Mouse (Mus musculus) gastrocnemius, adult 8-10 months (tissue): ENCODE measurements at regions not wholly inside any gene's neighbourhood (a gene's known extent, or its start where the extent isn't known, plus 50 kb on each side); places are given as distances from the start of the nearest gene placed in this dataset.

ENCODE experiments used
- DNase-seq, 2 experiments: peaks; one replicate each; pipeline ENCODE4 v3.0.0; 2022; ENCODE audit warnings: low spot score in 2 of 2

DNA sequence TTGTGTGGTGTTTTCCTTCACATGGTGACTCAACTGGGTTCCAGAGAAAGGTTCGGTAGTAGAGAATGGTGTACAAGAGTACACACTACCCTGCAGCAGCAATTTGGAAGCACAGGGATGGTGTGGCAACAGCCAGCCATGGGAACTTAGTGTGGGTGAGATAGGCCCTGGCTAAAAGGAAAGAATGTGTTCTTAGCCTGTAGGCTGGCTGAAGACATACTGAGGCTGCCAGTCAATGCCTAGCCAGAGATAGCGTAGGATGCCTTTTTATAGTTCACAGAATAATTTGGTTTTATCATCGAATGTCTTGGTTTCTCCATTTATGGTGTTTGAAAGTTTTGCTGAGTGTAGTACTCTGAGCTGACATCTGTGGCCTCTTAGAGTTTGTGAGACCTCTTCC is 130.1 kb upstream of the Btg1 start:
- no peak for DNase-seq

DNA sequence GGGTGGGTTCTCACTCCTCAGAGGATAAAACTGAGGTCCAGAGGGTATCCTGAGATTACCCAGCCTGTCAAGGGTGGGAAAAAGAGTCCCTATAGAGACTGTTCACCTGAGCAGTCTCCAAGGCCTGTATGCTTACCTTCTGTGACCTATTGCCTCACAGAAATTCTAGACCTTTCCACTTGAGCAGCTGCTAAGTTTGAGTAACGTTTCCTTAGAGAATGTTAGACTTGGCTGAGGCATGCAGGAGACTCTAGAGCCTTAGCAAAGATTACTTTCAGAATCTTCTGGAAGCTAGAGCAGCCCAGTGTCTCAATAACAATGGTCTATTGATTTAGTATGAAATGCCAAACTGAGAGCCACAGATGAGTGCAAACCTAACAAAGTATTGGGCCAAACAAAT is 123.1 kb upstream of the Btg1 start:
- DNase-seq: no peak

DNA sequence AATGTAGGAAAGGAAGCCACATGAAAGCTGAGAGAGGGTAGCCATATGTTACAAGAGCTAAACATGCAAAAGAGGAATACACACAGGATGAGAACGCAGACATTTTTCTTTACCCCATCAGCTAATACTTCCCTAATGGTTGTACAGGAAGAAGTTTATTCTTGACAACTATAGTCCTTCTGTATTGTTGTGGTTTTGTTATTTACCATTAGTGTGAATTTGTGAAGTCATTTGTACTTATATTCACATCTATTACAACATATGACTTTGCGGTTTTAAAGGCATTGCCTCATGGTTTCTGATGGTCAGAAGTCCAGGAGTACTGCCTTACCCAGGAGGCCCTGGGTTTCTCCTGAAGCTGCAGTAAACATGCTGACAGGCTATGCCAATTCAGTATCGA is 120.1 kb upstream of the Btg1 start:
- DNase-seq: no peak

DNA sequence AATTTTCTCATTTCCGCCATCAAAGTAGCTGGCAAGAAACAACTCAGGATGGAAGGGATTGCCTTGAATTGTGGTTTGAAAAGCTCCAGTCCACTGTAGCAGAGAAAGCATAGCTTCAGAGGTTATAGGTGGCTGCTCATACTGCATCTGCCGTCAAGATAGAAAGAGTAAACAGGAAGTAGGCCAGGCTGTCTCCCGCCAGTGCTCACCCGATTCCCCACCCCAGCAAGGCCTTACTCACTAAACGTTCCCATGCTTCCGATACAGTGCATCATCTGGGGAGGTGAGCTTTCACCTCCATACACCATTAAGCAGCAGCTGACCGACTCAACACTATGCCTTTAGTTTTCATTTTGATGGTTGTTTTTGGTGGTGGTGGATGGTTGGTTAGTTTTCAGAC is 119.3 kb upstream of the Btg1 start:
- no peak for DNase-seq

DNA sequence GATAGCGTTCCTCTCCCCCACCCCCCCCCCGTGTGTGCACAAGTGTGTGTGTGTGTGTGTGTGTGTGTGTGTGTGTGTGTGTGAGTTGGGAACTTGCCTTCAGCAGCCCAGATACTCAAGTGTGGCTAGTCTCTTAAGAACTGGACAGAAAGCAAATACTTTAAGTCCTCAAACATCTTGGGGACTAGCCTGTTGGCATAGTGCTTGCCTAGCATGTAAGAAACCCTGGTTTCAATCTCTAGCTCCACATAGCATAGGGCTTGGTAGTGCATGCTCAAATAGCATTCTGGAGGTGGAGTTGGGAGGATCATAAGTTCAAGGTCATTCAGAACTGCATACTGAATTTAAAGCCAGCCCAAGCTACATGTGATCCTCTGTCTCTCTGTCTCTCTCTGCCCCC is 117.5 kb upstream of the Btg1 start:
- DNase-seq: no peak

DNA sequence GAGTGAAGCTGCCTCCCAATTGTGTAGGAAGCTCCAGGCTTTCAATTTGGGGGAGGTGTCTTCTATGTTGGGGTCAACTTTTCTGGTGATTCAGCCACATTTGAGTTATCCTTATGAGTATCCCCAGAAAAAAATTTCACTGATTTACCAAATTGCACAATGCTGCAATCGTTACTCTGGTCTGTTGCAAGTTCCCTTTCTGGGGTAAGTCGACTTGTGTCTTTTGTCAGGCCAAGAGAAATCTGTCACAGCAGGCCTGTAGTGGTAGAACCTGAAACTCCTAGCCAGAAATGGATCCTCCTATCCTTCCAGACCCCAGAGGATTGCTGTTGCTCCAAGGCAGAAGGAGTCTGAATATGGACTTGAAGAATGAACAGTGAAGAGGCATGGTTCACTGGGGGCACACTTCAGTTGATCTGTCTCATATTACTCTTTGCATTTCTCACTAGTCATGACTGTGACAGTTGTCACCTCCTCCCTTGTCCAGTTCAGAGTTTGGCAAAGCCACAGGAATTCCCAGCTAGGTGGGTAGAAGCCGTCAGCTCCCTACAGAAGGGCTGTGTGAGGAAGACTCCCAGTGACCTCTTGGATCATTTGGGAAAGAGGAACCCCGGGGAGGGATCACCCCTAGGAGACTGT is 114.6 kb upstream of the Btg1 start:
- no peak for DNase-seq

DNA sequence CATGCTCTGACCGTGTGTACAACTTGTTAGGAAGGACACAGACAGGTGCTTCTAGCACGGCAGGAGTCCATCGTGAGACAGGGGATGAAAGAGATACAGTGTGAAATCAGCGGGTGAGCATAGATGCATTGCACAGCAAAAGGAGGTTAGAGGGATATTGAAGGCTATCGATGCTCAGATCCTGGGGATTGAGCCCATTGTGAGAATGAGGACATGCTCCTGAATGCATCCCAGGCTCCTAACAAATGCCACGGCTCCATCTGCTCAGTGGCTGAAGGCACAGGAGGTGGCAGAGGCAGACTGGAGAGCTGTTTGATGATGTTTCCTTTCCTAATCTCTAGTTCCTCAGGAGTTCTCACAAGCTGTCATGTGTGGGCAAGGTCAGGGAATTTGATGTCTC is 114.1 kb upstream of the Btg1 start:
- no peak for DNase-seq

DNA sequence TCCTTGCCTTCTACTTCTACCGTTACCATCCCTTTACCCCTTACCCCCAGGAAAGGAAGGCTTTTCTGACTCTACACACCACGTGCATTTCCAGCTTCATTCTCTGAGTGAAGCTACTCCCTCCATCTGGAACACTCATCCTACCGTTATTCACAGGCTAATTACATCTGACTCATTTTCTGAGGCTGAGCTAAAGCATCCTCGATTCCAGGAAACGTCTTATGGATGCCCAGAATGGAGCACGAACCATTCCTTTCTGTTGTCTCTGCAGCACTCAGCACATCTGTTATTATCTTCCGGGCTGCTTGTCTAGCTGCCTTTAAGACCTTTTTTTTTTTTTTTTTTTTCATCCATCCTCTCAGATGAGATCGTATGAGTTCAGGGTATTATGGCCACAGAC is 112.5 kb upstream of the Btg1 start:
- no peak for DNase-seq

DNA sequence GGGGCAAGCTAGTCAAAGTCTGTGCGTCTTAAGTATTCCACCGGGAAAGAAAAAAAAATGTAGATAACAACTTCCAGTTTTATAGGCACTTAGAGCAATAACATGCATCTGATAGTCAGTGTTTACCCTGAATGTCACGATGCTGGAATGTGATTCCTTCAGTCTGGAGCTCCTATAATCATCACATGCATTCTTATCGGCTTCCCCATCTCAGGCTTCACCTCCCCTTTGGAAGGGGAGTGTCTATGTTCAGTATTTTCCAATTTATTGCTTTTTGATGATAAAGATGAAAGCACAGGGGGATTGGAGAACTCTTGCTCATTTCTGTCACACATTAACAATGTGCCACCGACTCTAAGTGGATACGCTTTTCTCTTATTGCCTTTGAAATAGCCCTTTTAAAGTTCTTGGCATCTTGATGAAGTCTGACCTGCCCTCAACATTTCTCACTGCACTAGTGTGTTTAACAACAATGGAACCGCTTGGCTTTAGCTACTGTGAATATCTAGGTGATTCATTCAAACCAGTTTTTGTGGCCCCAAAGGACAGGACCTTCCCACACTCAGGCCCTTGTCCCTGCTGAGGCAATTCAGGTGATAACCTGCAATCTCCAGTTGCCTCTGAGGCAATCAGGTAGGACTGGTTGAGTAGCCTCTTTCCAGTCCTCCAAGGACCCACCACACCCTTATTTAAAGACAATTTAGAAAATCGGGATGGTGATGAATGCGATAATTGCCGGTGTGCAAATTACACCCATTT is 101.5 kb upstream of the Btg1 start:
- no peak for DNase-seq

DNA sequence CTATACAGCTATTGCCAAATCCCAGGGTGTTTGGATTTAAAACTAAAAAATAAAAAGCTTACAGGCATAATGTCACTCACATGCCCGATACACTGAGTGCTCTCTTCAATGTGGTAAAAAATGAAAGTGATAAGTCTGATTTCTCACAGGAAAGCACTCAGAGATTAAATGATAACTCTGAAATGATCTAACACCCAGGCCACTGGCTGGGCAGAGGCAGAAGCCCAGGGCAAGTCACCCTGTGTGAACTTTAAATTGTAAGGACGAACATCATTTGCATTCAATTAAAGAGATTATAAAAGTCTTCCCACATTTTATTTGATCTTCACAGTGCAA is 100.9 kb upstream of the Btg1 start:
- no peak for DNase-seq

DNA sequence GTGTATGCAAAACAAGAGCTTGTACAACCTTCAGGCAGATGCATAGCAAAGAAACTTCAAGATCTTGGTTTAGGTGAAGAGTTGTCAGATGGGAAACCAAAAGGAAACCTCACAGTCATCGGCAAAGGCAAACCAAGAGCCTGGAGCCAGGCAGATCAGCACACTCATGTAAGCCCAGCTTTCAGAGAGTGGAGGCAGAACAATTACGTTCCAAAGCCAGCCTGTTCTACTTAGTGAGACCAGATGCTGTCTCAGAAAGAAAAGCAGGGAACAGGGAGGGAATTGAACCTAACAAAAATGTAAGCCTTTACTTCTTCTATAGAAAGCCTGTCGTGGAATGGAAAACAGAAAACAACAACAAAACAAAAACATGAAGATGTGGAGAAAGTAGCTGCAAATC is 97.4 kb upstream of the Btg1 start:
- no peak for DNase-seq

DNA sequence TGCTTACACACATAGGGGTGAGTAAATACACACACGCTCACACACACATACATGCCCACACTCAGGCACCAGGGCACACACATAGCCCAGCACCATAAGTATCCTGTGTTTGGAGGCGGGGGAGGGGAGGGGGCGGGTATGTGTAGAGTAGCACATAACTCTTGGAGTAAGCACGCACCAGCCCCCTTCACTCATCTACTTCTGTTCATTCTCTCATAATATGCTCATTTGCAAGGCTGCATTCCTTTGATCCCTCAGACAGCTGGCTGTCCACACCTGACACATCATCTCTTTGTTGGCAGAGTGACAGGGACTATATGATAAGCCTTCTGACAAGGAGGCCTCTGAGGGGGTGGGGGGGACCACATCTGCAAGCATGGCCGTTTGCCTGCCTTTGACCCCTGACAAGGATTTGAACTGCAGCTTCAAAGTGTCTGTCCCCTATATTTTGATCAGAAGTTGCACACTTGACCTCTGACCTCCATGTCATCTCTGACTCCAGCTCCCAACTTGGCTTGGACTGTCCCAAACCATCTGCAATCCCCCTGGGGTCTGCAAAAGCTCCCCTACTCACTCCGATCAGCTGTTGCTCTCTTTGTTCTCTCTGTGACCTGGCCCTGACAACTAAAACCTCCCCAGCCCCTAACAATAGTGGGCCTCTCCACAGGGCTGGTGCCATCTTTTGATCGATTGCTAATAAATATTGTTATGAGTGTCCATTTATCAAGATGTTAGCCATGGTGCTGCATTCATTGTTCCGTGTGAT is 95.6 kb upstream of the Btg1 start:
- DNase-seq: no peak

DNA sequence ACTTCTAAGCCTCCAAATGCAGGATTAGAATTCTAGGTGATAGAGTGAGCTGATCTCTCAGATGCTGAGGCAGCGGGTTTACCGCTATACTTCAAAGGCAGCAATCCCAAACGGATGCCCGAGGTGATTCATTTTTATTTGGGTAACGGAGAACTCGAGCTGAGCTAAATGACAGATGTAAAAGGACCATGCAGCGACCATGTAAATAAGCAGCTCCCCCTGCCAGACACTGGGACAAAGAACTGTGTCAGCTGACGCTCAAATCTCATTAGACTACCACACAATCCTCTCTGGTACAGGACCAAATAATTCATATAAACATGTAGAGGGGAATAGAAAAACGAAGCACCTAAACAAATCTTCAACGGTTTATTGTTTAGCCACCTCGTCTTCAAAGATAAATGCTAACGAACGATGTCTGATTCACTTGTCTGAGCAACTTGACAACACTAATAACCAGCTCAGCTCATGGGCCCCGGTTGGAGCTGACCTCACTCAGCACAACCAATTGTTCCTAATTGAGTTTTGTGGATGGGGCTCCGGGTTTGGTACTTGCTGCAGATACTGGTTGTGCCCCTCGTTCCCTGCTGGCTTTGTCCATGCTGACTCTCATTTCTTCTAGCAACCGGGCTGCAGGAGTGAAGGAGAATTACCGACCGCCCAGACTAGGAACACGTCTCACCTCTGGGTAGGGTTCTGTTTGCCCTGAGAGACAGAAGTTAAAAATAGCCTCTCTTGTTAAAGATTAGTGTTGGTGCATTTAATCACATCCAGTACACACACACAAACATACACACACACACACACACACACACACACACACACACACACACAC is 92.6 kb upstream of the Btg1 start:
- no peak for DNase-seq

DNA sequence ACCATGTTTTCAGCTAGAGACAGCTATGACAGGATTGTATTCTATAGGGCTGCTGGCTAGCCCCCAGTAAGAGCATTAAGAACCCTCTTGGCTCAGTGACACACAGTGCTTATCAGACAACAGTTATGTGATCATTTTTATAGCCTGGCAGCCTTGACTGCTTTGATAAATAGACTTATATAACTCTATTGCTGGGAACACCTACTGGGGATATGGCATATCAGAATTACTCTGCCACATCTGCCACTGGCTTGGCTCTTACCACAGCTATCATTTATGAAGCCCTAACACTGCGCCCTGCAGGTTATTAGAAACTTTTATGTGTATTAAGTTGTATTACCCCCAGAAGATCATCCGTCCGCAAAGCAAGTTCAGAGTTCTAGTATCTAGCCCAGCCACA is 88.9 kb upstream of the Btg1 start:
- no peak for DNase-seq

DNA sequence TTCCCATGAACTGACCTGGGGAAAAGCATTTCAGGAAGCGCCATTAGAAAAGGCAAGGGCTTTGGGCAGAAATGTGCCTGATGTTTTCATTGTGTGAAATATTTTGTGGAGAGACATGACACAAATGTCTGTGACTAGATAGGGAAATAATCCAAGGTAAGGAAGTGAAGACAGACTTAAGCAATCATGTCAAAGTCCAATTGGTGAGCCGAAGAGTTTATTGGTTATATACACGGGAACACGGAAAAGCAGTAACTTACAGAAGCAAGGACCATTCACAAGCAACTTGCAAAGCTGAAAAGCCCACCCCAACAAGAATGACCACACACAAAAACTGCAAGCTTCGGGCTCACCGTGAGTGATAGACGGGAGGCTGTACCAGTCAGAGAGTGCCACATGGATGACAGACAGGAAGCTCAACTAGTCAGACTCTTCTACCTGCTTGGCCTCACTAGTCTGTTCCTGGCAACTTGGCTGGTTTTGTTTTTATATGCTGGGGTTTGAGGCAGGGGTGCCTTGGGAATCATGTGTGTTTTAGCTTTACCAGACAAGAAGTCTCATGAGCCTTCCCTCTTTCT is 82.2 kb upstream of the Btg1 start:
- no peak for DNase-seq

DNA sequence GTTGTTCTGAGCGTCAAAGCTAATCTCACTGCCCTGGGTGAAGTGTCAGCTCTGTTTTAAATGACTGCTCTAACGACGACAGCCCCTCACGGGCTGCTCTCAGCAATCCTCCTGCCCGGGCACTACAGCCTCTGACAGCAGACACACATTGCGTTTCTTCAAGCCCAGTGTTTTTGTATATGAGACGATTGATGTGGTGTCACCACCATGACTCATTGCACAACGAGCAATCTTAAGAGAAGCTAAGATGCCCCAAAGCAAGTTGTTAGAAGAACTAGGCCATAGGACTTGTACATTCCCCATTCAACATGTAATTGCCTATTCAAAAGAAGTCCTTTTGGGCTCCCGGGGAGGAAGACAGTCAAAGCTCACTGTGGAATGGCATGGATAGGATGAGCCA is 81.3 kb upstream of the Btg1 start:
- no peak for DNase-seq

DNA sequence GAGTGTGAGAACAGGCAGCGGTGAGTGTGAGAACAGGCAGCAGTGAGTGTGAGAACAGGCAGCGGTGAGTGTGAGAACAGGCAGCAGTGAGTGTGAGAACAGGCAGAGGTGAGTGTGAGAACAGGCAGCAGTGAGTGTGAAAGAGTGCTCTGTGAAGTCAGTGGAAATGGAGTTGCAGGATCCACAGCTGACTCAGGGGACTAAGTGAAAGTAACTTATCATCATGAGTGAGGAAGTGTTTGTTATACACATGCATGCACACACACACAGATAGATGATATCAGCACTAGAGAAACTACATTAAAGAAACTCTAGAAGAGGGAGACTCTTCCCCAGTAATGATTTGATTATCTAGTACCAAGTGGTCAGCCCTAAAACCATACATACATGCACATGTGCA is 76.0 kb upstream of the Btg1 start:
- DNase-seq: no peak

DNA sequence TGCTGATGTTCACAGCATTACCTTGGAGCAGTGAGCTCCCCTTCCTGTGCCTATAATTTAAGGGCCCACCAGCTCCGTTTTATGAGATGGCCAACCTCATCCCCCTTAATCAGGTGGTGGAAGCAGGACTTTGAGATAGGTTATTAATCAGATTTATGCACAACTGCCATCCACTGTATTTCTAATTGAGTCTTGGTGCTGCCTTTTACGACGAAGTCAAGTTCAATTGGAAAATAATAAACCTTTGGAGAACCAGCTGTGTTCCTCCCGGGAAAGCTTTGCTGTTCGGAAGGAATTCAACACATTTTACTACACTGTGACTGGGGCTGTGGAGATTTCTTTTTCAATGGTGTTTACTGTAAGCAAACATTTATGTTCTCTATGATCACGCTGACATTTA is 71.5 kb upstream of the Btg1 start:
- no peak for DNase-seq

DNA sequence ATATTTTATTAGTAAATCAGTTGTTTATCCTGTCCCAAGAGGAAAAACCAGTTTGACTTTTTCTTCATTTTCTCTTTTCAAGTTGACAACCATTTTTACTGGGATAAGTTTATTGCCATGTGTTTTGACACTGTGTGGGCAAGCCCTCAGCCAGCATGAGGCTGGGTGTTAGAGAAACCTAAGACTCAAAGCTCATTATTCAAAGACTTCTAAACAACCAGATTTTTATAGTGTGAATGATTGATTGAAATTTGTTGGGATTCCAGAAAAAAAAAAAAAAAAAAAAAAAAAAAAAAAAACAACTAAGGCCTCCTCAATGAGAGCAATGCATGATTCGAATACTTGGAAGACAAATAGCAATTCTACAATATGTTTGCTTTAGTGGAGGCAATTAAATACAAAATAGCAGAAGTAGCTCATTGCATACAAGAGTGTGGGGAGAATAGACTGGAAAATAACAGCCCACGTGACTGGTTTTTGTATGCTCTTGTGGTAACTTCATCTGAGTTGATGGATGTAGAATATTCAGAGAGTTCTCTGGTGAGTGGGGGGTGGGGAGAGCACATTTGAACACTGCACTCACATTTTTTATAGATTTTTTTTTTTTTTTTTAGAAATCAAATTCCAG is 70.9 kb upstream of the Btg1 start:
- DNase-seq: no peak

DNA sequence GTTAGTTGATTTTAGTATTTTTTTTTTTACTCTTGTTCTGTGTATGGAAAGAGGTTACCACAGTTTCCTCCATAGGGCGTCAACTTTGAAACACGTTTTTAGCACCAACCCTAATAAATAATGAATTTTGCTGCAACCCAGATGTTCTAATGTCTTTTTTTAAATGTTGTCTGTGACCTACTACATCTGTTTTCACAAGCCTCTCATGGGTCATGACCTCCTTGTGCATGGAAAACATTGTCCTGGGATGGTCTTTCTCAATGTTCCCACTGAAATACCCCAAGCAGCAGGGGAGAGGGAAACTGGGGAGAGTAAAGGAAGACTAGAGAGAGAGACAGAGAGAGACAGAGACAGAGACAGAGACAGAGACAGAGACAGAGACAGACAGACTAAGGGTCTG is 67.2 kb upstream of the Btg1 start:
- DNase-seq: no peak

DNA sequence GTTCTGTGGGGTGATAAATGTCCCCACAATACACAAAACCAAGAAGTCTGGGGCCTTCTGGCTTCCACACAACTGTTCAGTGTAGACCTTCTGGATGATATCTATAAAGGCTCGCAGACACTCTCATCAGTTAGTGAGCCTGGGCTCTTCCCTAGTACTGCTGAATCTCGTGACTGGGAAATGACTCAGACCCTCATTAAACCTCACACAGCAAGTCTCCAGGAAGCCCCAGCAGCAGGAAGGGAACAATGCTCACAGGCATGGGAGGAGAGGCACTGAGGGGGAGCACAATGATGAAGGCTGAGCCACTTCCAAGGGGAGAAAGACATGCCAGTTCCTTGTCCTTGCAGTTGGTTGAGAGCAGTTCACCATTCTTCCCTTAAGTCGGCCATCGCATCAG is 66.5 kb upstream of the Btg1 start:
- DNase-seq: no peak
